Mouse (Mus musculus) limb, embryonic 12.5 days (tissue): Measurements from ENCODE around the gene Lamp1. TPM values are rescaled to one million over a fixed set of nuclear protein-coding genes. Genes with fewer than 3 reads are reported as not detected.

Experiments used
- ATAC-seq: fragments of 200-750 bp; cut with Nextera tagmentation; 2 replicates; pipeline ENCODE4 v1.8.0; 2017; ENCODE audit warnings: low read depth, moderate TSS enrichment; ENCODE audit not compliant: insufficient number of reproducible peaks, insufficient read depth, low FRiP score, low TSS enrichment
- H3K27ac ChIP-seq: fragments of 300-500 bp; sonication (generic); 2 replicates; pipeline ENCODE4 v1.5.1; 2016; ENCODE audit warnings: mild to moderate bottlenecking, moderate library complexity
- H3K27me3 ChIP-seq: fragments of 300-500 bp; sonication (generic); 2 replicates; pipeline ENCODE4 v1.6.1; 2016; ENCODE audit warnings: mild to moderate bottlenecking, moderate library complexity
- H3K36me3 ChIP-seq: fragments of 300-500 bp; sonication (generic); 2 replicates; pipeline ENCODE4 v1.6.1; 2016; ENCODE audit warnings: mild to moderate bottlenecking, moderate library complexity
- H3K4me1 ChIP-seq: fragments of 300-500 bp; sonication (generic); replicated peaks from 2 replicates; pipeline ENCODE4 v1.6.1; 2016
- H3K4me2 ChIP-seq: fragments of 300-500 bp; sonication (generic); 2 replicates; pipeline ENCODE4 v1.6.1; 2016; ENCODE audit warnings: mild to moderate bottlenecking, moderate library complexity
- H3K4me3 ChIP-seq: fragments of 300-500 bp; sonication (generic); replicated peaks from 2 replicates; pipeline ENCODE4 v1.5.1; 2016; ENCODE audit warnings: mild to moderate bottlenecking
- H3K9ac ChIP-seq: fragments of 300-500 bp; sonication (generic); replicated peaks from 2 replicates; pipeline ENCODE4 v1.6.1; 2016; ENCODE audit warnings: mild to moderate bottlenecking, moderate library complexity
- H3K9me3 ChIP-seq: fragments of 300-500 bp; sonication (generic); 2 replicates; pipeline ENCODE4 v1.6.1; 2016; ENCODE audit warnings: mild to moderate bottlenecking, moderate library complexity
- WGBS: fragments of 180-500 bp; shearing (Covaris S2); methylation state at CpG from one replicate; pipeline ENCODE4 v1.1.7; 2016; 5-methylcytosine and 5-hydroxymethylcytosine counted together
- polyA plus RNA-seq: library from polyadenylated mRNA; unstranded; fragments of >200 nt; fragmentation: Nextera tagmentation; extraction: Ambion mirVana; gene quantifications from 2 replicates; pipeline ENCODE4 v1.2.1, GENCODE M21; 2016

Gene Lamp1
- polyA plus RNA-seq, 1 experiment from 2014 or later, result 202 TPM

DNA sequence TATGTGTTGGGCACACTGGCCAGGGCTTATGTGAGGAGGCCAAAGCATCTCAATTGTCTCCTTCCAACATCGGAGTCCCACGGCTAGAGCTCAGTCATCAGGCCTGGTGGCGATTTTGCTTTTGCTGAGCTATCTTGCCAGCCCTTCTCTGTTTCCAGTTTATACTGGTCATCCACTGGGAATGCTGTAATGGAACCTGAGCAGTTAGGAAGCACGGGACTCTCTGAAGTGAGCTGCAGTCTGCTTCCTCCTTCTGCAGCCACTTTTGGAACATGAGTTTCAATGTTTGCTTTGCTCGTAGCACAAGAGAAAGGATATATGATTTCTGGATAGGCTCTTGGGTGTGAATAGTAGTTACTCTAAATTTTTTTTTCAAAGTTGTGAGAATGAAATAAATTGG lies 5.4 kb downstream of the Lamp1 start:
- Histone ChIP-seq H3K4me1 (peaks cover 7% of the 10 kb centered on the region), H3K36me3 (peaks cover 35% of the 10 kb centered on the region), H3K4me3 (no peak overlapping the region), H3K9me3 (no peaks in the 10 kb centered on the region), H3K27me3 (no peaks in the 10 kb centered on the region), H3K4me2 (no peak overlapping the region), H3K9ac (no peak overlapping the region), H3K27ac (no peak overlapping the region)
- WGBS, result 93% methylated on average over 5 of the region's 5 CpGs
- ATAC-seq, result no peak

GRCm38 (mm10) chr8:13170510-13170909 lies 11.5 kb downstream of the Lamp1 start:
- no peak for ATAC-seq
- H3K36me3 ChIP-seq, result peaks cover 96% of the 10 kb centered on the region
- no peaks in the 10 kb centered on the region for H3K27me3 ChIP-seq
- H3K27ac ChIP-seq, result no peak overlapping the region
- H3K9ac ChIP-seq, result no peak overlapping the region
- H3K4me3 ChIP-seq, result no peak overlapping the region
- no peaks in the 10 kb centered on the region for H3K4me1 ChIP-seq
- 46% methylated on average over 1 of the region's 1 CpGs for WGBS
- H3K9me3 ChIP-seq, result no peaks in the 10 kb centered on the region
- H3K4me2 ChIP-seq, result no peak overlapping the region

- Histone ChIP-seq H3K4me2 (no peak overlapping the region), H3K36me3 (peaks cover 90% of the 10 kb centered on the region), H3K9me3 (no peaks in the 10 kb centered on the region), H3K4me1 (no peaks in the 10 kb centered on the region), H3K27me3 (no peaks in the 10 kb centered on the region), H3K4me3 (no peak overlapping the region), H3K9ac (no peak overlapping the region), H3K27ac (no peak overlapping the region)
- ATAC-seq, result no peak
- WGBS, result 93% methylated on average over 4 of the region's 4 CpGs
Measured at GRCm38 (mm10) chr8:13174305-13174704, 15.3 kb downstream of the Lamp1 start.

GRCm38 (mm10) chr8:13174811-13175210 lies 15.8 kb downstream of the Lamp1 start:
- H3K9me3 ChIP-seq, result no peaks in the 10 kb centered on the region
- no peak overlapping the region for H3K9ac ChIP-seq
- no peak overlapping the region for H3K27ac ChIP-seq
- H3K4me1 ChIP-seq, result no peaks in the 10 kb centered on the region
- H3K27me3 ChIP-seq, result no peaks in the 10 kb centered on the region
- ATAC-seq, result no peak
- H3K36me3 ChIP-seq, result peaks cover 85% of the 10 kb centered on the region
- 88% methylated on average over 4 of the region's 4 CpGs for WGBS
- H3K4me3 ChIP-seq, result no peak overlapping the region
- no peak overlapping the region for H3K4me2 ChIP-seq

DNA sequence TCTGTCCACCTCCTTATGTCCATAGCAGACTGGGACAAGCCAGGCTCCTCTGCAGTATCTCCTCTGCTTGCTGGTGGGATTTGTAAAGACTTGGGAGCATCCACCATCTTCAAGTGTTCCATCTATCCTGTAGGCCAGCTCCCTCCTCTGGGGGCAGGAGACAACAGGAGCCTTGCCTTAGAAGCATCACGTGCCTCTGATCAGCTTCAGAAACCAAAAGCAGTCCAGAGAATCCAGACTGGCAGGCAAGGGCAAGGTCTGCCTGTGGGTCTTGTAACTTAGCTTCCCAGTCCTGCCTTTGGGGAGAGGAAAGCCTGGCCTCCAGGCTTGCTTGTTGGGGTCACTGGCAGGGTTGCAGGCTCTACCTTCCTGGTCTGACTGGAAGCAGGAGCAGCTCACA lies 16.7 kb downstream of the Lamp1 start:
- no peak overlapping the region for H3K9ac ChIP-seq
- no peak overlapping the region for H3K27ac ChIP-seq
- no peaks in the 10 kb centered on the region for H3K9me3 ChIP-seq
- H3K27me3 ChIP-seq, result no peaks in the 10 kb centered on the region
- no peak for ATAC-seq
- no peaks in the 10 kb centered on the region for H3K4me1 ChIP-seq
- no peak overlapping the region for H3K4me2 ChIP-seq
- peaks cover 77% of the 10 kb centered on the region for H3K36me3 ChIP-seq
- H3K4me3 ChIP-seq, result no peak overlapping the region
- 96% methylated on average over 1 of the region's 1 CpGs for WGBS

DNA sequence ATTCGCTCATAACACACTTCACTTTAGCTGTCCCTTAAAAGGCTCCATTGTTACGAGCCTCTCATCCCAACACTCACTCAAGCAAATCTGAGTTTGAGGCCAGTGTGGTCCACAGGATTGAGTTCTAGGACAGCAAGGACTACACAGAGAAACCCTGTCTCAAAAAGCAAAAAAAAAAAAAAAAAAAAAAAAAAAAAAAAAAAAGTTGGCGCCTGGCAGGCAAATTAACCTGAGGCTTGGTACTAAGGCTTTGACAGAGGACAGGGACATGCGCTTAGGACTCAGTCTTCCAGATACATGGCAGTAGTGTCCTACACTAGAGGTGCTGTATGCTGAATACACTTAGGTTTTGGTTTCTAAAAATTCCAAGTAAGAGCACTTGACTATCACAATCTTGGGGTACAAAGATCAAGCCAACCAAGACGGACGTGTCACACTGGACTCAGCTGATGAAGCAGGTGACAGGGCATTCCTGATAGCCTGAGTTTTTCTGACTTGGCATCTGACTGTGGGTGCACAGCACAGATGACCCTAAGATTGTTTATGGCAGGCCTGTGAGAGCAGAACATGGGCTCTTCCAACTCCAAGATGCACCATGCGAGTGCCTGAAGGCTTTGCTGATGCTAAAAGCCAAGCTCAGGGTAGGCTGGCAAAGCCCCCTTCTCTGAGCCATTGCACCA lies 18.4 kb downstream of the Lamp1 start:
- peaks cover 61% of the 10 kb centered on the region for H3K36me3 ChIP-seq
- no peaks in the 10 kb centered on the region for H3K4me1 ChIP-seq
- H3K27ac ChIP-seq, result no peak overlapping the region
- no peaks in the 10 kb centered on the region for H3K9me3 ChIP-seq
- no peak overlapping the region for H3K4me3 ChIP-seq
- 94% methylated on average over 7 of the region's 7 CpGs for WGBS
- no peak for ATAC-seq
- no peak overlapping the region for H3K9ac ChIP-seq
- H3K4me2 ChIP-seq, result no peak overlapping the region
- H3K27me3 ChIP-seq, result no peaks in the 10 kb centered on the region

- Histone ChIP-seq H3K9ac (no peak overlapping the region), H3K36me3 (peaks cover 56% of the 10 kb centered on the region), H3K4me2 (no peak overlapping the region), H3K4me3 (no peak overlapping the region), H3K9me3 (no peaks in the 10 kb centered on the region), H3K4me1 (no peaks in the 10 kb centered on the region), H3K27me3 (no peaks in the 10 kb centered on the region), H3K27ac (no peak overlapping the region)
- WGBS, result 92% methylated on average over 5 of the region's 5 CpGs
- no peak for ATAC-seq
Measured at GRCm38 (mm10) chr8:13178137-13178536, 19.2 kb downstream of the Lamp1 start.

DNA sequence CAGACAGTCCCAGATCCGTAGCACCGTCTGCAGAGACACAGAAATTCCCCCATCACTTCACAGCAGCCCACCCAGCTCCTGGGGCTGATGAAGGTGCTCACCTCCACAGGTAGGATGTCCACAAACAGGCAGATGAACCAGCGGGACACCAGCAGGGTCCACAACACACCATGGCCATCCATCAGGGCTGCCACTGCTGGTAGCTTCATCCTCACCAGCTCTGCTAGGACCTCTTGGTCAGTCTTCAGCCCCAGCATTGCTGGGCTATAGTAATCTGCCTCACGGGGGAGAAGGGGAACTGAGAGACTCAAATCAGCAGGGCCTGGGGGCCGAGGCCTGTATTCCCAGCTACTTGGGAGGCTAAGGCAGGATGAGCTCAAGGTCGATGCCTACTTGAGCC lies 20.5 kb downstream of the Lamp1 start:
- H3K36me3 ChIP-seq, result peaks cover 44% of the 10 kb centered on the region
- H3K4me2 ChIP-seq, result no peak overlapping the region
- no peaks in the 10 kb centered on the region for H3K9me3 ChIP-seq
- H3K27ac ChIP-seq, result no peak overlapping the region
- H3K9ac ChIP-seq, result no peak overlapping the region; the same call in 1 of the 2 replicates
- 79% methylated on average over 6 of the region's 6 CpGs for WGBS
- no peaks in the 10 kb centered on the region for H3K27me3 ChIP-seq
- no peak for ATAC-seq
- no peaks in the 10 kb centered on the region for H3K4me1 ChIP-seq
- no peak overlapping the region for H3K4me3 ChIP-seq

- Histone ChIP-seq H3K9ac (no peak overlapping the region; the same call in 1 of the 2 replicates), H3K27ac (no peak overlapping the region), H3K36me3 (peaks cover 43% of the 10 kb centered on the region), H3K27me3 (no peaks in the 10 kb centered on the region), H3K4me3 (no peak overlapping the region), H3K4me1 (no peaks in the 10 kb centered on the region), H3K4me2 (no peak overlapping the region), H3K9me3 (no peaks in the 10 kb centered on the region)
- WGBS, result 81% methylated on average over 7 of the region's 7 CpGs
- ATAC-seq, result no peak
Measured at GRCm38 (mm10) chr8:13179948-13180347, 21.0 kb downstream of the Lamp1 start.

- Histone ChIP-seq H3K27ac (no peak overlapping the region), H3K27me3 (no peaks in the 10 kb centered on the region), H3K4me1 (no peaks in the 10 kb centered on the region), H3K4me3 (no peak overlapping the region), H3K4me2 (no peak overlapping the region), H3K36me3 (peaks cover 39% of the 10 kb centered on the region), H3K9me3 (no peaks in the 10 kb centered on the region), H3K9ac (no peak overlapping the region)
- ATAC-seq, result no peak
- 84% methylated on average over 9 of the region's 9 CpGs for WGBS
Measured at GRCm38 (mm10) chr8:13180408-13180807, 21.4 kb downstream of the Lamp1 start.

DNA sequence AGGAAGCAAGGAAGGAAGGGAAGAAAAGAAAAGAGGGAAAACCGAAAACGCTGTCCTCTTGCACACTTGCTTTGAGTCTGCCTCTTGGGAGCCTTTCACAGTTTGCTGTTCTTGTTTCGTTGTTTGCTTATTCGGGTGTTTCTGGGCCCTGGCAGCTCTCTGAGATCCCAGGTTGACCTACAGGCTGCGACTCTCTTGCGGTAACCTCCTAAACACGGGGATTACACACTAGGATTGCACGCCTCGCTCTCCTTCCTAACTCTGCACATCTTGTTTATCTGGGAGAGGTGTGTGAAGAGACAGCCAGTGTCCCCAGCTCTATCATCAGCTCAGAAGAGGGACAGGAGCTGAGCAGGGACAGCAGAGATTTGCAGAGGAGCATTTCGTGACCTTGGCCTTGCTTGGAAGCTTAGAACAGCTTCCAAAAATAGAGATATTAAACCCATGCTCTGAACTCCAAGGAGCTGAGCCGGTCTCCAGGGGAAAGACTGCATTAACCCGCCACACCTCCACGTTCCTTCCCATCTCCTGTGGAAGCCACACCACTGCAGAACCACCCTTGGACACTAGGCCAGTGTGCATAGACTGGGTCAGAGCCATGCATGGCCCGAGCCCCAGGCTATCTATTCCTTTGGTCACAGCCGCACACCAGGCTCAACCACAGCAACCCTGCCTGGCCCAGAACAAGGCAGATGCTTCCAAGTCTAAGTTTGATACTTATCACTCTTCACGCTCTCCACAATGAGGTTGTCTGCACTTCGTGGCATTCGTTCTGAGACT lies 22.1 kb downstream of the Lamp1 start:
- no peak overlapping the region for H3K4me2 ChIP-seq
- peaks cover 36% of the 10 kb centered on the region for H3K36me3 ChIP-seq
- no peak overlapping the region for H3K9ac ChIP-seq
- H3K27ac ChIP-seq, result no peak overlapping the region
- no peak for ATAC-seq
- no peaks in the 10 kb centered on the region for H3K9me3 ChIP-seq
- 84% methylated on average over 18 of the region's 18 CpGs for WGBS
- no peaks in the 10 kb centered on the region for H3K27me3 ChIP-seq
- H3K4me3 ChIP-seq, result no peak overlapping the region
- H3K4me1 ChIP-seq, result no peaks in the 10 kb centered on the region

- no peaks in the 10 kb centered on the region for H3K9me3 ChIP-seq
- H3K27ac ChIP-seq, result no peak overlapping the region
- no peak for ATAC-seq
- no peak overlapping the region for H3K4me2 ChIP-seq
- peaks cover 35% of the 10 kb centered on the region for H3K36me3 ChIP-seq
- WGBS, result 61% methylated on average over 2 of the region's 2 CpGs
- H3K4me3 ChIP-seq, result no peak overlapping the region
- H3K9ac ChIP-seq, result no peak overlapping the region
- H3K4me1 ChIP-seq, result no peaks in the 10 kb centered on the region
- no peaks in the 10 kb centered on the region for H3K27me3 ChIP-seq
Measured at GRCm38 (mm10) chr8:13181691-13181976, 22.7 kb downstream of the Lamp1 start.
